In the genomic region with DNA sequence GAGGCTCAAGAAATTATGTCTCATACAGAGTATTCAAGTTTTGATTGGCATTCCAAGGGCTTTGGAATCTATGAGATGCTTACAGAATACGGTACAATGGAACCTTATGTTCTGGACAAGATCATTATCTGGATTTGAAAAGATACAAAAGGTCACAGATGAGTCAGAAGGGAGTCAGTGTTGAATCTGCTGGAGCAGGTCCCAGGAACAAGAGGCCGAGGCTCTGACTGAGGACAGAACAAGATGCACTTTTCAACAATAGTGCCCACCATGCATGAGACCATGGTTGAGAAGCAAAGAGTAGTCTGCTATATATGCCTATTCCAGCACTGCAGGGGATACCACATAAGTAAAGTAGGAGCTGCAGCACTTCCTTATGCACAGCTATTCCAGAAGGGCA, we compare ENCODE assay signal across 15 mouse cellular contexts.
"Had no signal": no experiment of that assay in that cellular context is flagged by ENCODE, and none has a peak within 500 bp of the region (broad histone marks: within the 10 kb centered on the region; RNA-seq: fewer than 3 reads in every experiment).

No protein-coding gene starts in this region.

- H3K9ac ChIP-seq: liver, embryonic 15.5 days; lung, embryonic 14.5 days; midbrain, embryonic 15.5 days; neural tube, embryonic 12.5 days had no signal

- H3K4me2 ChIP-seq: liver, embryonic 11.5 days; liver, embryonic 15.5 days; lung, embryonic 14.5 days; midbrain, embryonic 11.5 days; midbrain, embryonic 15.5 days; neural tube, embryonic 12.5 days had no signal

- ATAC-seq: midbrain, embryonic 15.5 days had no signal

- H3K4me1 ChIP-seq: limb, embryonic 10.5 days; liver, embryonic 15.5 days; megakaryocyte, embryonic 14.5 days; neural tube, embryonic 12.5 days had no signal

- H3K4me3 ChIP-seq: left cerebral cortex, adult 2 months; limb, embryonic 10.5 days; liver, embryonic 15.5 days; megakaryocyte, embryonic 14.5 days; midbrain, embryonic 15.5 days; neural tube, embryonic 12.5 days had no signal

- H3K9me3 ChIP-seq: limb, embryonic 10.5 days; liver, embryonic 15.5 days; megakaryocyte, embryonic 14.5 days; midbrain, embryonic 15.5 days; neural tube, embryonic 12.5 days had no signal

- DNase-seq: kidney, postnatal 36 days; lung, embryonic 14.5 days; lung, postnatal 10 days; lung, postnatal 4 days; retina, postnatal 1 day; thymus, postnatal 36 days had no signal

- H3K36me3 ChIP-seq: limb, embryonic 10.5 days; liver, embryonic 15.5 days; midbrain, embryonic 15.5 days; neural tube, embryonic 12.5 days had no signal

- H3K27ac ChIP-seq: kidney, postnatal 0 days; left cerebral cortex, adult 2 months; limb, embryonic 10.5 days; liver, embryonic 15.5 days; midbrain, embryonic 15.5 days; neural tube, embryonic 12.5 days had no signal

- H3K27me3 ChIP-seq: liver, embryonic 15.5 days; megakaryocyte, embryonic 14.5 days; midbrain, embryonic 15.5 days; neural tube, embryonic 12.5 days had no signal
